Mouse (Mus musculus) heart, adult 9 months (tissue): ENCODE results near the gene Zfp57.
"Not testable (repeated sequence)": the region's sequence is repeated elsewhere in the genome, so short reads cannot be mapped to it uniquely, and the experiment has no call there.

Experiments
- DNase-seq, 2 experiments: peaks; one replicate each; pipeline ENCODE4 v3.0.0; 2022; ENCODE audit warnings: low spot score in 2 of 2

The Zfp57 gene

DNA sequence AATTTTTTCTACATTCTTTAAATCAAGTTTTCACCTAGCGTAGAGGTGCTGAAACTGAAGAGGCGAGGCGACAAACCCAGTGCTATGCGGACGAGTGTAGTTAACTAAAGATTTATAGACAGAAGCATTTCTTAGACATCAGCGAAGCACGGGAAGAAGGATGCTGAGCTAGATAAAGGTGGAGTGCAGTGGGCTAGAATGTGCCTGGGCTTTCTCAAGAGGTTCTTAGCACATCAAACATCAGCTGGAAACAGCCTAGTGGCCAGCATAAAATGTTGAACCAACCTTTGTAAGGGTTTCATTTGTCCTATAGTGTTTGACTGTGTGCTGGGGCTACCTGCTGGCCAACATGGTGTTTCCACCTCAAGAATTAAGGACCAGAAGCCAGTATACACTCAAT, at the start of gene Zfp57:
Gene Zfp57 (plus strand): TSS at position 301 of the 400 bp plus-strand sequence.
- DNase-seq: no peak

DNA sequence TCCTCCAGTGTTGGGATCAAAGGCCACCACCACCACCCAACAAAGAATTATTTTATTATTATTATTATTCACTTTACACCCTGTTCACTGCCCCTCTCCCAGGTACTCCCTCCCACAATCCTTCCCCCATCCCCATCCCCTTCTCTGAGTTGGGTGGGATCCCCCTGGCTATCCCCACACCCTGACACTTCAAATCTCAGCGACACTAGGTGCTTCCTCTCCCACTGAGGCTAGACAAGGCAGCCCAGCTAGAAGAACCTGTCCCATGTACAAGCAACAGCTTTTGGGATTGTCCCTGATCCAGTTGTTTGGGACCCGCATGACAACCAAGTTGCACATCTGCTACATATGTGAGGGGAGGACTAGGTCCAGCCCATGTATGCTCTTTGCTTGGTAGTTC, 48.3 kb upstream of the Zfp57 start:
- no peak for DNase-seq

- DNase-seq: no peak
Observed at GRCm38 (mm10) chr17:36953062-36953461, 47.9 kb upstream of the Zfp57 start.

- peak; percentile 96 for DNase-seq
Observed at GRCm38 (mm10) chr17:36957999-36958743, 42.8 kb upstream of the Zfp57 start, which contains the start of the genes Znrd1 and Znrd1as. Znrd1 (minus strand) TSS chr17:36958559. Znrd1as (plus strand) TSS chr17:36958592.

- no peak for DNase-seq
Observed at GRCm38 (mm10) chr17:36958884-36959283, 42.1 kb upstream of the Zfp57 start.

DNA sequence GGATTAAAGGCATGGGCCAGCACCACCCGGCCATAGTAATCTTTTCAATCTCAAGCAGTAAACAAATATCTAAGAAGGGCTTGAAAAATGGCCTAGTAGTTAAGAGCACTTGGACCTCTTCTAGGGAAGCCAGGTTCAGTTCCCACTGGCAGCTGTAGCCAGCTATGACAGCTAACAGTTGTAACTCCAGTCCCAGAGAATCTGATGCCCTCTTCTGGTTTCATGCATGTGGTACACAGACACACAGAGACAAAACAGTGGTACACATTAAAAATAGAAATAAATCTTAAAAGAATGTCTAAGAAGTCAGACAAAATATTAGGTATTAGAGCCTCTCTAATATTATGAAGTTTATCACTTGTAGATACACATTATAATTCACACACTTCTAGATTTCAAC, 39.8 kb upstream of the Zfp57 start:
- DNase-seq: no peak

- no peak for DNase-seq
Observed at GRCm38 (mm10) chr17:36966875-36967274, 34.1 kb upstream of the Zfp57 start.

- no peak for DNase-seq
Observed at GRCm38 (mm10) chr17:36970316-36970890, 30.6 kb upstream of the Zfp57 start.

DNA sequence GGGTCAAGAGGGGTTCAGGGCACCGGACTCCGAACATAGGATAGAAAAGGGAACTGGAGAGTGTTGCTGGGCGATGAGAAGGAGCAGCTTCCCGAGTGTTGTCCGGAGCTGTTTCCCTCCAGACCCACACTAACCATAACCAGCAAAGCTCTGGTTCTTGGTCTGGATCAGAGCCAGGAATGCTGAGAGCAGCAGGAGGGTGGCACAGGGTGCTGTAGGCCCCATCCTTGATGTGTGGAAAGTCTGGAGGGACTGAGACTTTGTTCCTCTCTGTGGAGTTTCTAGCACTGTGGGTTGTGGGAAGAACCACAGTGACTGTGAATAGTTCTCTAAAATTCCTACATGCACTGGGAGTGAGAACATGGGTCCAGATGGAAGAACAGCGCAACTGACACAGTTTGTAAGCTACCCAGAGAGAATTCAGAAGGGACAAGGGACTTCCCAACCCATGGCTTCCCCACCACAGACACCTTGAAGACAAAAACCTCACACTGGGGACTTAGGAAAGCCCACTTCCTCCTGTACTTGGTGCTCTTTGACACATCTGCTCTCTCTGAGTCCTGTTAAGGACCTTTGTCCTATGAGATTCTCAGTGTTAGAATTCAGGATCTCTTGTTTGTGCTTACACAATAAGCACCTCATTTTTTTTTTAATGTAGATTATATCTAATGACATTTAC, 29.7 kb upstream of the Zfp57 start:
- no peak for DNase-seq

- DNase-seq: no peak
Observed at GRCm38 (mm10) chr17:36972791-36973190, 28.2 kb upstream of the Zfp57 start.

GRCm38 (mm10) chr17:36973271-36973787, 27.6 kb upstream of the Zfp57 start:
- no peak for DNase-seq

- DNase-seq: peak; percentile 15 to 37
Observed at GRCm38 (mm10) chr17:36981221-36981813, 19.6 kb upstream of the Zfp57 start, which contains the start of gene 2410137M14Rik. 2410137M14Rik (minus strand) TSS chr17:36981237.

- no peak for DNase-seq
Observed at GRCm38 (mm10) chr17:36981845-36982244, 19.1 kb upstream of the Zfp57 start.

GRCm38 (mm10) chr17:36982253-36983155, 18.5 kb upstream of the Zfp57 start:
- no peak for DNase-seq

GRCm38 (mm10) chr17:36988475-36988874, 12.5 kb upstream of the Zfp57 start:
- DNase-seq: no peak

DNA sequence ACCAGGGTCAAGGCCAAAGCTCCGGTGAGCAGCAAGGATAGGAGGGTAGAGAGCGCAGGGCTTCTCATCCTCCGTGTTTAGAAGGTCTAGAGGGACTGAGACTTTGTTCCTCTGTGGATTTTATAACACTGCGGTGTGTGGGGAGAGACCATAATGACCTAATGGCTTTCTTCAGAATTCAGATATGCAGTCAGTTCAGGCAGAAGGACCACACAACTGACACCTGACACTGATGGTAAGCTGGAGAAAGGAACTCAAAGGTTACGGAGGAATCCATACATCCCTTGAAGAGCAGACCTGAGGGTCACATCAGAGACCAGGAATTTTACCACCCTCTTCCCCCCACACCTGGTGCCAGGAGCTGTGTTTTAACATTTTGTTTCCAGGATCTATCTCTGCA, 11.5 kb upstream of the Zfp57 start, which contains the start of gene H2-M5:
Gene H2-M5 (minus strand): TSS at position 101 of the 400 bp plus-strand sequence.
- no peak for DNase-seq

GRCm38 (mm10) chr17:36990630-36991029, 10.3 kb upstream of the Zfp57 start:
- DNase-seq: not testable (repeated sequence)

- DNase-seq: no peak
Observed at GRCm38 (mm10) chr17:36992336-36993104, 8.4 kb upstream of the Zfp57 start.

DNA sequence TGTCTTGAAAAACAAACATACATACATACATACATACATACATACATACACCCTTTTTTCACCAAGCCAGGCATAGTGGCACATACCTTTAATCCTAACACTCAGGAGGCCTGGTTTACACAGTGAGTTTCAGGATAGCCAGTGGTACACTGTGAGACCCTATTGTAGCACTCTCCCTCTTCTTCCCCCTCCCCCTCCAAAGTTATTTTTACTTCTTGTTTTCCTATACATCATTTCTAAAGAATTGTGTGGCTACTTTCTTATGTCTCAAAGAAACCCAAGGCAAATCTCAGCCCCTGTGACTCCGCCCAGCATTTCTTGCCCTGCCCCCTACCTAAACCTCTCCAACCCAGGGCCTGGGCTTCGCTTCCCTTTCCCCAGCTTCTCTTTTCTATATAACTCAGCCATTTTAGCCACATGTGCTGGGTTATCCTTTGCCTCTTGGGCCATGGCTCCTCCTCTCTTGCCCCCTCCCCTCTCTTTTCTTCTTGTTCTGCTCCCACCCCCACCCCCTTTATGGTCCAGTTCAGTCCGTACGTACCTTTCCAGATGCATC, 7.1 kb upstream of the Zfp57 start:
- DNase-seq: no peak

GRCm38 (mm10) chr17:36994528-36994927, 6.4 kb upstream of the Zfp57 start:
- no peak for DNase-seq
